Mouse (Mus musculus) brain, embryonic 14.5 days (tissue): ENCODE measurements around the gene D13Ertd608e.

Experiments used
- CTCF ChIP-seq: fragments of 200-500 bp; IDR thresholded peaks from 2 replicates; pipeline ENCODE4 v1.5.1; 2012; ENCODE audit warnings: inconsistent platforms, mild to moderate bottlenecking, moderate library complexity, borderline replicate concordance; ENCODE audit not compliant: insufficient read depth, insufficient read length; ENCODE audit errors: extremely low read depth
- POLR2A ChIP-seq: fragments of 200-500 bp; IDR thresholded peaks from 2 replicates; pipeline ENCODE4 v1.6.1; 2012; ENCODE audit warnings: mild to moderate bottlenecking, inconsistent platforms, borderline replicate concordance; ENCODE audit not compliant: poor library complexity, insufficient read depth, insufficient read length, severe bottlenecking; ENCODE audit errors: extremely low read depth

DNA sequence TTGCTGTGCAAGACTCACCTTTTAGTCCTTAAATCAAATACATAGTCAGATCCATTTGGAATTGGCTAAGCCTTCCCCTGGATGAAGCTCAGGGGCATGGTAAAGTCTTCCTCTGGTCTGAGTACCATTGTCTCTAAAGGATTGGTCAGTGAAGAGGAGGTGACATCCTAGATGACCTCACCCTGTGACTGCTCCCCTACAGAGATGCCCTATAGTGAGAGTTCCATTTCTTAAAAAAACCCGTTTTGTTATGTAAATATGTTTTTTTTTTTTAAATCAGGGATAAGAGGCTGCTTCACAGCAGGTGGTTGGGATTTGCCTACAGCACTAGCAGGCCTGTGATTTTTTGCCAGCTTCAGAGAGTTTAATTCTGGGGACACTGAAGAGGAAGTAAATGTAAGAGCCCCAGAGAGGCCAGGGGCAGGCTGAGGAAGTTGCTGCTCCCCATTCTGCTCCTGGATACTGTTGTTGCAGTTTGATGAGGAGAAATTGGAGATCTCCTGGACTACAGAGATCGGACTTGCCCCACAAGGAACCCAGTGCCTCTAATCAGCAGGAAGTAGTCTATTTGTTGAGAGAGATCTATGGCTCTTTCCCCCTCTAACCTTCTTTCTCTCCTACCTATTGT lies 18.1 kb upstream of the D13Ertd608e start:
- no peak for TF ChIP-seq CTCF
- TF ChIP-seq POLR2A = no peak
